Mouse (Mus musculus): ENCODE measurements around the gene B4galt7.

GRCm38 (mm10) chr13:55620275-55620674 is 20.6 kb downstream of the B4galt7 start:
- no peak for TF ChIP-seq CTCF (conservative IDR thresholded peaks at IDR 0.05; ENCODE audit: insufficient read depth, insufficient read length, low read depth, low read length)
- TF ChIP-seq POLR2A (IDR thresholded peaks at IDR 0.05; ENCODE audit: low read depth, low read length) = no peak

Measured in kidney, adult 2 months (tissue).